Mouse (Mus musculus) limb, embryonic 14.5 days (tissue): ENCODE data around the gene Dhh. TPM values are rescaled to one million over a fixed set of nuclear protein-coding genes. Genes with fewer than 3 reads are reported as not detected.
A peak's percentile ranks its signal among the peaks of the same experiment; 100 is the strongest.

Experiments used
- ATAC-seq: fragments of 200-750 bp; cut with Nextera tagmentation; 2 replicates; pipeline ENCODE4 v1.8.0; 2017; ENCODE audit warnings: low read depth, moderate number of reproducible peaks, moderate TSS enrichment; ENCODE audit not compliant: low FRiP score
- DNase-seq: peaks from one replicate; pipeline ENCODE4 v3.0.0-alpha.2; 2015; ENCODE audit warnings: low spot score
- H3K27ac ChIP-seq: fragments of 300-500 bp; sonication (generic); replicated peaks from 2 replicates; pipeline ENCODE4 v1.5.1; 2014; ENCODE audit warnings: low read depth, mild to moderate bottlenecking, low read length, moderate library complexity, mixed read lengths
- H3K27me3 ChIP-seq: fragments of 300-500 bp; sonication (generic); 2 replicates; pipeline ENCODE4 v1.6.1; 2014; ENCODE audit warnings: low read length, mixed read lengths; ENCODE audit not compliant: control insufficient read depth, insufficient read depth
- H3K36me3 ChIP-seq: fragments of 300-500 bp; sonication (generic); 2 replicates; pipeline ENCODE4 v1.6.1; 2014; ENCODE audit warnings: mild to moderate bottlenecking, low read length, moderate library complexity, mixed read lengths; ENCODE audit not compliant: control insufficient read depth, insufficient read depth
- H3K4me1 ChIP-seq: fragments of 300-500 bp; sonication (generic); 2 replicates; pipeline ENCODE4 v1.6.1; 2014; ENCODE audit warnings: antibody characterized with exemption, low read length, mixed read lengths; ENCODE audit not compliant: control insufficient read depth, insufficient read depth
- H3K4me2 ChIP-seq: fragments of 300-500 bp; sonication (generic); replicated peaks from 2 replicates; pipeline ENCODE4 v1.6.1; 2014; ENCODE audit warnings: low read depth, mild to moderate bottlenecking, low read length, moderate library complexity; ENCODE audit not compliant: severe bottlenecking
- H3K4me3 ChIP-seq: fragments of 300-500 bp; sonication (generic); replicated peaks from 2 replicates; pipeline ENCODE4 v1.5.1; 2014; ENCODE audit warnings: low read length
- H3K9ac ChIP-seq: fragments of 300-500 bp; sonication (generic); 2 replicates; pipeline ENCODE4 v1.6.1; 2014; ENCODE audit warnings: mild to moderate bottlenecking, low read depth, low read length, moderate library complexity; ENCODE audit not compliant: severe bottlenecking
- H3K9me3 ChIP-seq: fragments of 300-500 bp; sonication (generic); 2 replicates; pipeline ENCODE4 v1.6.1; 2016; ENCODE audit warnings: low read length; ENCODE audit not compliant: control insufficient read depth
- POLR2A ChIP-seq: fragments of 200-500 bp; IDR thresholded peaks from 2 replicates; pipeline ENCODE4 v1.8.0; 2012; ENCODE audit warnings: inconsistent platforms, mild to moderate bottlenecking, moderate library complexity, borderline replicate concordance; ENCODE audit not compliant: insufficient read depth, insufficient read length; ENCODE audit errors: extremely low read depth
- WGBS: fragments of 180-500 bp; shearing (Covaris S2); extraction: QIAGEN DNeasy Blood & Tissue Kit; methylation state at CpG from one replicate; pipeline ENCODE4 v1.1.7; 2014; 5-methylcytosine and 5-hydroxymethylcytosine counted together
- polyA plus RNA-seq, 2 experiments: library from polyadenylated mRNA; depleted of rRNA in 1 of 2; stranded (reverse) in 1 of 2; unstranded in 1 of 2; fragments of >200 nt; fragmentation: Nextera tagmentation in 1 of 2; extraction: Ambion mirVana in 1 of 2; gene quantifications; 2 replicates each; pipeline versions ENCODE4 v1.2.1 to v1.2.3; 2012 to 2014

Gene Dhh
- polyA plus RNA-seq, 2 experiments: 1.1 to 2.0 TPM

GRCm38 (mm10) chr15:98914903-98915302 lies 16.6 kb upstream of the Dhh start:
- Histone ChIP-seq H3K4me3 (no peak overlapping the region), H3K9me3 (no peaks in the 10 kb centered on the region), H3K9ac (no peak overlapping the region), H3K27me3 (no peaks in the 10 kb centered on the region), H3K4me2 (no peak overlapping the region), H3K27ac (no peak overlapping the region), H3K4me1 (peaks cover 14% of the 10 kb centered on the region; the same call in 1 of the 2 replicates), H3K36me3 (peaks cover 32% of the 10 kb centered on the region)
- WGBS: 92% methylated on average over 6 of the region's 6 CpGs
- no peak for TF ChIP-seq POLR2A
- ATAC-seq: no peak
- no peak for DNase-seq

- Histone ChIP-seq H3K4me1 (no peaks in the 10 kb centered on the region), H3K9ac (no peak overlapping the region), H3K4me3 (no peak overlapping the region), H3K9me3 (no peaks in the 10 kb centered on the region), H3K4me2 (no peak overlapping the region), H3K36me3 (peaks cover 63% of the 10 kb centered on the region), H3K27me3 (no peaks in the 10 kb centered on the region), H3K27ac (no peak overlapping the region)
- no peak for TF ChIP-seq POLR2A
- 35% methylated on average over 10 of the region's 10 CpGs for WGBS
- DNase-seq (no peak), ATAC-seq (no peak)
These were observed 6.4 kb upstream of the Dhh start for GRCm38 (mm10) chr15:98904692-98905091.

- H3K4me1 ChIP-seq: peaks cover 8% of the 10 kb centered on the region
- no peak overlapping the region for H3K4me3 ChIP-seq
- no peak for ATAC-seq
- H3K9ac ChIP-seq: no peak overlapping the region
- no peak overlapping the region for H3K4me2 ChIP-seq
- TF ChIP-seq POLR2A: no peak
- WGBS: 91% methylated on average over 2 of the region's 2 CpGs
- DNase-seq: no peak
- no peak overlapping the region for H3K27ac ChIP-seq
- H3K36me3 ChIP-seq: peaks cover 42% of the 10 kb centered on the region
- peaks cover 19% of the 10 kb centered on the region for H3K27me3 ChIP-seq
- no peaks in the 10 kb centered on the region for H3K9me3 ChIP-seq
These were observed 4.3 kb upstream of the Dhh start for GRCm38 (mm10) chr15:98902600-98902999.

DNA sequence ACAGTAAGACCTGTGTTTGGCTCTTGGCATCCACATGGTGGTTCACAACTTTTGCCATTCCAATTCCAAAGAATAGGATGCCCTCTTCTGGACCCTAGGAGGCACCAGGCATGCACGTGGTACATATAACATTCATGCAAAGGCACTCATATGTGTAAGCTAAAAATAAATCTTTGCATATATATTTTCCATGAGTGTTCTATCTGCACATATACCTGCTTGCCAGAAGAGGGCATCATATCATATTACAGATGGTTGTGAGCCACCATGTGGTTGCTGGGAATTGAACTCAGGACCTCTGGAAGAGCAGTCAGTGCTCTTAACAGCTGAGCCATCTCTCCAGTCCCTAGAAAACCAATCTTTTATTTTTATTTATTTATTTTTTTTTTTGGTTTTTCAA lies 3.2 kb upstream of the Dhh start:
- peaks cover 30% of the 10 kb centered on the region for H3K27me3 ChIP-seq
- no peak overlapping the region for H3K4me3 ChIP-seq
- H3K4me1 ChIP-seq: peaks cover 8% of the 10 kb centered on the region
- no peaks in the 10 kb centered on the region for H3K9me3 ChIP-seq
- ATAC-seq (no peak), DNase-seq (no peak)
- peaks cover 33% of the 10 kb centered on the region for H3K36me3 ChIP-seq
- H3K9ac ChIP-seq: no peak overlapping the region
- no peak overlapping the region for H3K27ac ChIP-seq
- WGBS: 50% methylated on average over 1 of the region's 1 CpGs
- no peak overlapping the region for H3K4me2 ChIP-seq
- no peak for TF ChIP-seq POLR2A

GRCm38 (mm10) chr15:98897495-98897894 lies 845 bp downstream of the Dhh start:
- ATAC-seq (no peak), DNase-seq (no peak)
- Histone ChIP-seq H3K9me3 (no peaks in the 10 kb centered on the region), H3K4me1 (peaks cover 32% of the 10 kb centered on the region), H3K4me2 (peak overlapping the region; percentile 44; the same call in 1 of the 2 replicates), H3K4me3 (peak overlapping the region; percentile 26; the same call in 1 of the 2 replicates), H3K27me3 (peaks cover 70% of the 10 kb centered on the region), H3K27ac (no peak overlapping the region), H3K36me3 (no peaks in the 10 kb centered on the region), H3K9ac (no peak overlapping the region)
- WGBS: 5% methylated on average over 10 of the region's 10 CpGs
- TF ChIP-seq POLR2A: no peak
